Mouse (Mus musculus): Measurements from ENCODE around the gene Fam129a. TPM values are rescaled to one million over a fixed set of nuclear protein-coding genes. Genes with fewer than 3 reads are reported as not detected.

Gene Fam129a
- polyA plus RNA-seq, 1 experiment from 2014 or later: 0.60 TPM

DNA sequence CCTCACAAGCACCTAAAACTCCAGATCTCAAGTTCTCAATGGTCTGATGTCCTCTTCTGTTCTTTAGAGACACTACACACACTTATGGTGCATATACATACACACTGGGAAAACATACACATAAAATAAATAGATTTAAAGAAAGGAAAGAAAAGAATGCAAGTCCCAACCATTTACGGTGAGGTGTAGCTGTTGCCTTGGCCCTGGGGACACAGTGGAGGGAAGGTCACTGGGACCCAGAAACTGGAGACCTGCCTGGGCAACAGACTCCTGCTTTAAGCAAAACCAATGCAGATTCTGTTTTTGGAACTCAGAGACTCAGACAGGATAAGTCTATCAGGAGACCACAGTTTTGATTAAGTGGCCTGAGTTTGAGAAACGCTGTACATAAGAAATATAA, 67.8 kb downstream of the Fam129a start:
- H3K27me3 ChIP-seq (ENCODE audit: control insufficient read depth, insufficient read depth, low read length): no peaks in the 10 kb centered on the region
- no peaks in the 10 kb centered on the region for H3K36me3 ChIP-seq (ENCODE audit: control insufficient read depth, insufficient read depth, low read length)
- H3K4me3 ChIP-seq (ENCODE audit: low read depth, low read length): no peak overlapping the region
- 94% methylated on average over 2 of the region's 2 CpGs for WGBS
- no peak overlapping the region for H3K9ac ChIP-seq (ENCODE audit: low read depth, low read length)
- no peak for ATAC-seq (ENCODE audit: low FRiP score)
- no peaks in the 10 kb centered on the region for H3K4me1 ChIP-seq (replicated peaks; ENCODE audit: control insufficient read depth, insufficient read depth, low read length)
- H3K4me2 ChIP-seq (replicated peaks; ENCODE audit: low read depth, low read length): no peak overlapping the region
- no peak overlapping the region for H3K27ac ChIP-seq (ENCODE audit: low read depth, low read length)
- DNase-seq (ENCODE audit: low spot score): no peak
- no peaks in the 10 kb centered on the region for H3K9me3 ChIP-seq (ENCODE audit: control insufficient read depth, low read length)

DNA sequence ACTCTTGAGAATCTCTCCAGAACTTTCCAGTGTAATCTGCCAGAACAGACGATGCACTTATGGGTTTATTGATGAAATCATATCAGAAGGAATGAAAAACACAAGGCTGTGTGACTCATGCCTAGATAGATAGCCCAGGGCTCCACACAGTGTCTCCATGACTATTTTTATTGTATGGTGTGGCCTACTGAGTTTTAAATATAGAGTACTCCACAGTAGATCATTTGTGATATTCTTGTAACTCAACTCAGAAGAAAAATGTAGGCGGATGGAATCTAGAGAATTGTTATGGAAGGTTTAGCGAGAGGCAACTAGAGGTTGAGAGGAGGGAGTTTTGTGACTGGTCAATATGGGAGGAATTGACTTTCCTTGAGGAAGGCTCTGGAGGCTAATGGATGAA, 75.4 kb downstream of the Fam129a start:
- Histone ChIP-seq H3K4me1 (replicated peaks; ENCODE audit: control insufficient read depth, insufficient read depth, low read length) (no peaks in the 10 kb centered on the region), H3K9me3 (ENCODE audit: control insufficient read depth, low read length) (no peaks in the 10 kb centered on the region), H3K4me2 (replicated peaks; ENCODE audit: low read depth, low read length) (no peak overlapping the region), H3K36me3 (ENCODE audit: control insufficient read depth, insufficient read depth, low read length) (no peaks in the 10 kb centered on the region), H3K27me3 (ENCODE audit: control insufficient read depth, insufficient read depth, low read length) (no peaks in the 10 kb centered on the region), H3K4me3 (ENCODE audit: low read depth, low read length) (no peak overlapping the region), H3K9ac (ENCODE audit: low read depth, low read length) (no peak overlapping the region), H3K27ac (ENCODE audit: low read depth, low read length) (no peak overlapping the region)
- DNase-seq (ENCODE audit: low spot score) (no peak), ATAC-seq (ENCODE audit: low FRiP score) (no peak)
- 93% methylated on average over 3 of the region's 3 CpGs for WGBS

DNA sequence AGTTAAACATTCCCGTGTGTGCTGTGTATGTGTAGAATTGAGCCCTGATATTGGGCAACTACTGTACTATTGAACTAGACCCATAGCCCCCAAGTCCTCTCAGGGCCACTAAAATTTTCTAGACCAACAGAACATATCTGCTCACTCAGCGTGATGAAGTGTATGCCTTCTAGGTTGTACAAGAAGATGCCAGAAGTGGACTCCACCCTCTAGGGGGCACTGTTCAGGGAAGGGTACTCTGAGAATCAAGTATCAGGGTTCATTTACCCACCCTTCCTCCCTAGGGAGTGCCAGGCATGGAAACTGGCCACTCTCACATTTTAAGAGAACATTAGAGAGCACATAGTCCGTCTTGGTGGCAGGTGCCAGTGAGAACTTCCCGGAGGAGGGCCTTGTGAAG, 77.1 kb downstream of the Fam129a start:
- no peak overlapping the region for H3K4me3 ChIP-seq (ENCODE audit: low read depth, low read length)
- no peaks in the 10 kb centered on the region for H3K27me3 ChIP-seq (ENCODE audit: control insufficient read depth, insufficient read depth, low read length)
- WGBS: 91% methylated on average over 4 of the region's 4 CpGs
- H3K36me3 ChIP-seq (ENCODE audit: control insufficient read depth, insufficient read depth, low read length): no peaks in the 10 kb centered on the region
- H3K4me1 ChIP-seq (replicated peaks; ENCODE audit: control insufficient read depth, insufficient read depth, low read length): no peaks in the 10 kb centered on the region
- DNase-seq (ENCODE audit: low spot score): no peak
- H3K27ac ChIP-seq (ENCODE audit: low read depth, low read length): no peak overlapping the region
- H3K9me3 ChIP-seq (ENCODE audit: control insufficient read depth, low read length): no peaks in the 10 kb centered on the region
- H3K4me2 ChIP-seq (replicated peaks; ENCODE audit: low read depth, low read length): no peak overlapping the region
- no peak overlapping the region for H3K9ac ChIP-seq (ENCODE audit: low read depth, low read length)
- ATAC-seq (ENCODE audit: low FRiP score): no peak

DNA sequence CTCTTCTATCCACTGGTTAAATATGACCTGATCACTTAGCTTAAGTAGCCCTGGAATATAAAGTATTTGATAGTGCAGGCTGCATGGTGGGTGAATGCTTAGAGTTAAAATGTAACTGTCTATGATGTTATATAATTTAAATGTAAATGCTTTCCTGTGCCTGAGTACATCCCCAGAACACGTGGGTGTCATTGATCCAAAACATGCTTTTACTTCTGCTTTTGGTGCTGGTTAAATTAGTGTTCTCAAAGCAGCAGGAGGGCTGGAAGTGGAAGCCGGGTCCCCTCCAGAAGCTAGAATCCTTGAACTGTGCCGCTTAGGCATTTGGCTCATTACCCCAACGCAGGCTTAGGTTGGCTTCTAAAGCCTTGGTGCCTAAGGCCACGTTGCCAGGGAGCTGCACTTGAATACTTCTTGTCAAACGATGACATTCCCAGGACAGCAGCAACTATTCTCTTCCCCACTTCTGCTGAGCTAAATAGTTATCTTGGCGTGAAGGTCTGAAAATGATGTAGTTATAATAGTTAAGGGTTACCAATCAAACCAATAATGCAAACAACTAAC, 86.1 kb downstream of the Fam129a start:
- 69% methylated on average over 7 of the region's 7 CpGs for WGBS

DNA sequence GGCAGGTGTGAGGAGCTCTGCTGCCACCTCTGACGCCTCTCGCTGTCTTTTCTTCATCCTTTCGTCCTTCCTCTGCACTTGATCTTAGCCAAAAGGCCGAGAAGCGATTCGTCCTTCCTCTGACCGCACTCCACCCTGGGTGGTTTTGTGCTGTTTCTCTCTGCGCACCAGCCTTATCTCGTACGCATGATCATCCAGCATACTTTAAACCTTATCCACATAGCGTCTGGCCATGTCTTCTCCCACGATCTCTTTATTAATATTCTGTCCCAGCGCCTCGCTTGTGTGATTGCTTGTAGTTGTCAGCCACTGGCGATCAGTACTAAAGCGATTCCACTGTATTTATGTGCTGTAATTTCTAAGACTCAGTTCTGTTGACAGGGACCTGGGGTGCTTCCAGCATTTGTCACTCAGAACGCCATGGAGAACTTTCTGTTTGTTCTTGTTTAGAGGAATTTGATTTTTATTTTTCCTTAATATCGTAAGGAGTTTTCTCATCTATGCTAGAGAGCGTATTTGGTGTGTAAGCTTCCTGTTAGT, 87.4 kb downstream of the Fam129a start:
- H3K9ac ChIP-seq (ENCODE audit: low read depth, low read length): no peak overlapping the region
- no peaks in the 10 kb centered on the region for H3K27me3 ChIP-seq (ENCODE audit: control insufficient read depth, insufficient read depth, low read length)
- no peaks in the 10 kb centered on the region for H3K4me1 ChIP-seq (replicated peaks; ENCODE audit: control insufficient read depth, insufficient read depth, low read length)
- H3K4me3 ChIP-seq (ENCODE audit: low read depth, low read length): no peak overlapping the region
- H3K36me3 ChIP-seq (ENCODE audit: control insufficient read depth, insufficient read depth, low read length): no peaks in the 10 kb centered on the region
- H3K27ac ChIP-seq (ENCODE audit: low read depth, low read length): no peak overlapping the region
- no peak overlapping the region for H3K4me2 ChIP-seq (replicated peaks; ENCODE audit: low read depth, low read length)
- no peak for ATAC-seq (ENCODE audit: low FRiP score)
- no peaks in the 10 kb centered on the region for H3K9me3 ChIP-seq (ENCODE audit: control insufficient read depth, low read length)
- WGBS: 92% methylated on average over 19 of the region's 19 CpGs
- no peak for DNase-seq (ENCODE audit: low spot score)

More for the DNA sequence above, 86.1 kb downstream of the Fam129a start:
- Histone ChIP-seq H3K4me2 (replicated peaks; ENCODE audit: low read depth, low read length) (no peak overlapping the region), H3K4me1 (replicated peaks; ENCODE audit: control insufficient read depth, insufficient read depth, low read length) (no peaks in the 10 kb centered on the region), H3K27me3 (ENCODE audit: control insufficient read depth, insufficient read depth, low read length) (no peaks in the 10 kb centered on the region), H3K36me3 (ENCODE audit: control insufficient read depth, insufficient read depth, low read length) (no peaks in the 10 kb centered on the region), H3K4me3 (ENCODE audit: low read depth, low read length) (no peak overlapping the region), H3K27ac (ENCODE audit: low read depth, low read length) (no peak overlapping the region), H3K9me3 (ENCODE audit: control insufficient read depth, low read length) (no peaks in the 10 kb centered on the region), H3K9ac (ENCODE audit: low read depth, low read length) (no peak overlapping the region)
- no peak for DNase-seq (ENCODE audit: low spot score)
- no peak for ATAC-seq (ENCODE audit: low FRiP score)

DNA sequence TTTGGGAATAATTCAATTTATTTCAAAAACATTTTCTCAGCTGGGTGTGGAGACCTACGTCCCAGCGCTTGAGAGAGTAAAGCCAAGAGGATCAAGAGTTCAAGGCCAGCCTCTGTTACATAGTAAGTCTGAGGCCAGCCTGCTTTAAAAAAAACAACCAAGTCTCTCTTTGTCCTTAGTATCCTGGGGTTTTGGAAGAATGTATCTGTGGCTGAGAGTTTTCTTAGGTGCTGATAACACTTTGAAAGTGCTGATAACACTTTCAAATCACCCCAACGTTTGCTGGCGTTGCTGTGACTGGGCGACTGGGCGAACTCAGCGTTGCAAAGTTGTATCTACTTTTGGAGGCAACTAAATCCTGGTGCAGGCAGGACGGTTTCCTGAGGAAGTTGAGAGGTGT, 88.7 kb downstream of the Fam129a start:
- Histone ChIP-seq H3K27ac (ENCODE audit: low read depth, low read length) (no peak overlapping the region), H3K4me1 (replicated peaks; ENCODE audit: control insufficient read depth, insufficient read depth, low read length) (no peaks in the 10 kb centered on the region), H3K4me3 (ENCODE audit: low read depth, low read length) (no peak overlapping the region), H3K9ac (ENCODE audit: low read depth, low read length) (no peak overlapping the region), H3K36me3 (ENCODE audit: control insufficient read depth, insufficient read depth, low read length) (no peaks in the 10 kb centered on the region), H3K9me3 (ENCODE audit: control insufficient read depth, low read length) (no peaks in the 10 kb centered on the region), H3K4me2 (replicated peaks; ENCODE audit: low read depth, low read length) (no peak overlapping the region), H3K27me3 (ENCODE audit: control insufficient read depth, insufficient read depth, low read length) (no peaks in the 10 kb centered on the region)
- 77% methylated on average over 8 of the region's 8 CpGs for WGBS
- ATAC-seq (ENCODE audit: low FRiP score) (no peak), DNase-seq (ENCODE audit: low spot score) (no peak)

DNA sequence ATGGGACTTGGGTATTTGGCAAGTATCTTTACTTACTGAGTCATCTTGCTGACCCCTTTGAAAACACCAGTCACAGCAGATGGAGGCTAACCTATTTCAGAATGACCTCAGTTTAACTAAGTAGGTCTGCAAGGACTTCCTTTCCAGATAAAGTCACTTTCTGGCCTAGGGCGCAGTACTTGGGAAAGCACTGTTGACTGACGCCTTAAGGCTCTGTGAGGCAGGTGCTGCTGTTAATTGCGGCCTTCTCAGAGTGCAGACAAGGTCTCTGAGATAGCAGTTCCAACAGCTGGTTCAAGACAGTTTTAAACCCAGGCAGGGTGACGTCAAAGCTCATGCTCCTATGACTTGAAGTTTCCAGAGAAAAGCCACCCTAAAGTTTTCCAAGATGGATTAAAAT, 89.3 kb downstream of the Fam129a start:
- no peaks in the 10 kb centered on the region for H3K36me3 ChIP-seq (ENCODE audit: control insufficient read depth, insufficient read depth, low read length)
- no peaks in the 10 kb centered on the region for H3K9me3 ChIP-seq (ENCODE audit: control insufficient read depth, low read length)
- H3K27ac ChIP-seq (ENCODE audit: low read depth, low read length): no peak overlapping the region
- ATAC-seq (ENCODE audit: low FRiP score) (no peak), DNase-seq (ENCODE audit: low spot score) (no peak)
- H3K9ac ChIP-seq (ENCODE audit: low read depth, low read length): no peak overlapping the region
- H3K4me1 ChIP-seq (replicated peaks; ENCODE audit: control insufficient read depth, insufficient read depth, low read length): no peaks in the 10 kb centered on the region
- no peak overlapping the region for H3K4me2 ChIP-seq (replicated peaks; ENCODE audit: low read depth, low read length)
- no peaks in the 10 kb centered on the region for H3K27me3 ChIP-seq (ENCODE audit: control insufficient read depth, insufficient read depth, low read length)
- H3K4me3 ChIP-seq (ENCODE audit: low read depth, low read length): no peak overlapping the region
- WGBS: 89% methylated on average over 4 of the region's 4 CpGs

DNA sequence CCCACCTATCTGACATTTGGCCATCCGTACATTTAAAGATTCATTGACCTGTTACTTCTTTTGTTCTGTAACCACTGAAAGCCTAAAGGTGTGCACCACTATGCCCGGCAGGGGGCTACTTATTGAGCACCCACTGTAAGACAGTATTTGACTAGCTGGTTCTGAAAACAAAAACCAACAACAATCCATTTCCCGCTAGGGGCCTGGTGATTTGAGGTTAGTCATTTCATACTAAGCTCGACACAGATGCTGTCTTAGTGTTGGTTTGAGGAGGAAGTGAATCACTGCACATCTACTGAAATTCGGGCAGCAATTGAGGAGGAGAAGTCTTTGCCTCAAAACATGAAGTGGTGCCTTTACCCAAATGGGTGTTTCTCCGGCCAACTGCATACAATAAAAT, 89.9 kb downstream of the Fam129a start:
- H3K4me2 ChIP-seq (replicated peaks; ENCODE audit: low read depth, low read length): no peak overlapping the region
- no peak overlapping the region for H3K4me3 ChIP-seq (ENCODE audit: low read depth, low read length)
- DNase-seq (ENCODE audit: low spot score) (no peak), ATAC-seq (ENCODE audit: low FRiP score) (no peak)
- no peak overlapping the region for H3K9ac ChIP-seq (ENCODE audit: low read depth, low read length)
- 90% methylated on average over 6 of the region's 6 CpGs for WGBS
- H3K27me3 ChIP-seq (ENCODE audit: control insufficient read depth, insufficient read depth, low read length): no peaks in the 10 kb centered on the region
- no peaks in the 10 kb centered on the region for H3K9me3 ChIP-seq (ENCODE audit: control insufficient read depth, low read length)
- no peak overlapping the region for H3K27ac ChIP-seq (ENCODE audit: low read depth, low read length)
- H3K4me1 ChIP-seq (replicated peaks; ENCODE audit: control insufficient read depth, insufficient read depth, low read length): no peaks in the 10 kb centered on the region
- no peaks in the 10 kb centered on the region for H3K36me3 ChIP-seq (ENCODE audit: control insufficient read depth, insufficient read depth, low read length)

DNA sequence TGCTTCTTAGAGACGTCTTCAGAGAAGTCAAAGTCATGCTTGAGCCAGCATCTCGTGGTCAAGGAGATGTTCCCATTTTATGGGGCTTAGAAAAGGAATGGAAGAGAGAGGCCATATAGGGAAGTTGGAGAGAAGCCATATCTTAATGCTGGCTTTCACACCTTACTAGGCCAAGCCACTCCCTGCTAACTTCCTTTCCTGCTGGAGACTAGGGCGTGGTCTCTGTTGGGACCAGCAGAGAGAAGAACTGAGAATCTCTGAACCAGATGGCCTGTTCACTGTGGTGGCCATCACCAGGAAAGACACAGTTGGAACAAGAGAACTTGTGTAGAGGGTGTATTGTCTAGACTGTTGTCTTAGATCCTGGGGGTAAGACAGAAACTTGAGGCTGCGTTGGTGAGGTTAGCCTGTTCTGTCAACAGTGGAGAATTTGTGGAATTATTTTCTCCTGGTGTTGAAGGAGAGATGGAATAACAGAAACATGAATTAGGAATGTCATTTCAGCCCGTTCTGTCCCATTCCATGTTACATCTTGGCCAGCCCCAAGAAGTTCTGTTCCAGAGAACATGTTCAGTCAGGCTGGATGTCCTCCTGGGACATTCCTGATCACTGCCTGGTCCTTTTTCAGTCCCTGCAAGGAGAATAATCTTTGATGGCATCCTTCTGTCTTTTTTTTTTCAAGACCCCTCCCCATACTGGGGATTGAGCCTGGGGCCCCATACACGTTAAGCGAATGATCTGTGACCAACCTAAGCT, 90.9 kb downstream of the Fam129a start:
- Histone ChIP-seq H3K4me2 (replicated peaks; ENCODE audit: low read depth, low read length) (no peak overlapping the region), H3K27ac (ENCODE audit: low read depth, low read length) (no peak overlapping the region), H3K27me3 (ENCODE audit: control insufficient read depth, insufficient read depth, low read length) (no peaks in the 10 kb centered on the region), H3K4me1 (replicated peaks; ENCODE audit: control insufficient read depth, insufficient read depth, low read length) (no peaks in the 10 kb centered on the region), H3K4me3 (ENCODE audit: low read depth, low read length) (no peak overlapping the region), H3K36me3 (ENCODE audit: control insufficient read depth, insufficient read depth, low read length) (no peaks in the 10 kb centered on the region), H3K9me3 (ENCODE audit: control insufficient read depth, low read length) (no peaks in the 10 kb centered on the region), H3K9ac (ENCODE audit: low read depth, low read length) (no peak overlapping the region)
- DNase-seq (ENCODE audit: low spot score) (no peak), ATAC-seq (ENCODE audit: low FRiP score) (no peak)
- WGBS: 88% methylated on average over 7 of the region's 7 CpGs
